In genomic region chr2:151575699-151576389, GRCm38 (mm10) we compare ENCODE assay signal across 8 mouse cellular contexts. TPM values are rescaled to one million over a fixed set of nuclear protein-coding genes. Genes with fewer than 3 reads are reported as not detected.
DNase-seq lines count a peak whose midpoint lies in the region; ATAC-seq and TF ChIP-seq lines count a peak whose summit lies in the region.

No protein-coding gene starts in this region.

- peak; percentile 93 to 96 for DNase-seq in adrenal gland, adult (ENCODE audit: inconsistent age in 2 of 2, low spot score in 1 of 2)
- peak; percentile 77 for DNase-seq in gastrocnemius, postnatal 10 days
- peak; percentile 37 for DNase-seq in hindlimb bud, embryonic 11.5 days (ENCODE audit: extremely low spot score, low read depth, low spot score)
- DNase-seq in left cerebral cortex, adult 2 months (ENCODE audit: extremely low spot score in 1 of 2, low spot score in 2 of 2) = peak; percentile 90 to 93
- peak; percentile 83 to 89 for DNase-seq in lung, postnatal 4 days
- peak; percentile 96 for DNase-seq in right cerebral cortex, adult 18-20 months
- DNase-seq in urinary bladder, postnatal 14 days (ENCODE audit: low spot score) = peak; percentile 86

- peak; percentile 86 for ATAC-seq in common myeloid progenitor, adult 5-6 weeks (replicated peaks; ENCODE audit: low read depth, poor library complexity, severe bottlenecking)

- no peak for TF ChIP-seq CTCF in left cerebral cortex, adult 2 months (IDR thresholded peaks at IDR 0.05)

- H3K4me3 ChIP-seq in left cerebral cortex, adult 2 months = peak overlapping the region; percentile 48

- intact Hi-C loops in left cerebral cortex, adult 2 months (cut with DNase I) = loop anchor here (1.0 to 10.0 kb wide), 3 partner anchors 56 to 289 kb away; partner anchors contain the start of gene Snph

- peak overlapping the region; percentile 93 for H3K27ac ChIP-seq in left cerebral cortex, adult 2 months

RNA-seq across cellular contexts. Expression of gene Sdcbp2, which starts 3.4 kb away (rescaled TPM):
- total RNA-seq in common myeloid progenitor, adult 5-6 weeks (2017) = not detected in 2 replicates
- 1 to 10 TPM in 1 of 2 experiments, under 1 TPM in 1; 0.66 to 1.5 TPM for total RNA-seq in gastrocnemius, postnatal 10 days (2021)
- 1 to 10 TPM; 1.6 to 3.0 TPM for total RNA-seq in left cerebral cortex, adult 2 months (2021)

RNA-seq across cellular contexts. Expression of gene Fkbp1a, which starts 33.6 kb away (rescaled TPM):
- 31.1 and 35.6 TPM in 2 replicates for total RNA-seq in common myeloid progenitor, adult 5-6 weeks (2017)
- total RNA-seq in gastrocnemius, postnatal 10 days (2021) = 100 to 1,000 TPM; 238 to 248 TPM
- total RNA-seq in left cerebral cortex, adult 2 months (2021) = 100 to 1,000 TPM; 702 to 722 TPM

RNA-seq across cellular contexts. Expression of gene Snph, which starts 56.5 kb away (rescaled TPM):
- not detected in 2 replicates for total RNA-seq in common myeloid progenitor, adult 5-6 weeks (2017)
- total RNA-seq in gastrocnemius, postnatal 10 days (2021) = 1 to 10 TPM; 6.4 to 8.2 TPM
- 100 to 1,000 TPM; 328 to 329 TPM for total RNA-seq in left cerebral cortex, adult 2 months (2021)

Comparison
In these comparisons a context has a peak if more than half of its experiments do, and no peak if none do; other contexts are left out.
1. Peak in every context shown above with its lines: DNase-seq, ATAC-seq, H3K4me3 ChIP-seq and H3K27ac ChIP-seq.
2. DNase-seq: peak in every context shown above with its lines; median percentile 96 in right cerebral cortex, adult 18-20 months; 94 in adrenal gland, adult; 92 in left cerebral cortex, adult 2 months; 86 in lung, postnatal 4 days; 86 in urinary bladder, postnatal 14 days; 77 in gastrocnemius, postnatal 10 days; 37 in hindlimb bud, embryonic 11.5 days.
3. RNA of gene Snph, which starts 56.5 kb away (total RNA-seq): 328 to 329 TPM in left cerebral cortex, adult 2 months; 6.4 to 8.2 TPM in gastrocnemius, postnatal 10 days and not detected in common myeloid progenitor, adult 5-6 weeks; every median in the first group is over 10 times any median in the second.